Mouse (Mus musculus) right cerebral cortex, postnatal 36 days (tissue): ENCODE measurements around the gene Pmpcb.

ENCODE experiments used
- DNase-seq, 2 experiments: peaks; one replicate each; pipeline ENCODE4 v3.0.0; 2022; ENCODE audit warnings: low spot score in 2 of 2, mixed read lengths in 1 of 2

Gene Pmpcb

GRCm38 (mm10) chr5:21792166-21792565, 55.2 kb downstream of the Pmpcb start:
- DNase-seq, result no peak

GRCm38 (mm10) chr5:21802907-21803306, 66.0 kb downstream of the Pmpcb start:
- DNase-seq, result no peak

DNA sequence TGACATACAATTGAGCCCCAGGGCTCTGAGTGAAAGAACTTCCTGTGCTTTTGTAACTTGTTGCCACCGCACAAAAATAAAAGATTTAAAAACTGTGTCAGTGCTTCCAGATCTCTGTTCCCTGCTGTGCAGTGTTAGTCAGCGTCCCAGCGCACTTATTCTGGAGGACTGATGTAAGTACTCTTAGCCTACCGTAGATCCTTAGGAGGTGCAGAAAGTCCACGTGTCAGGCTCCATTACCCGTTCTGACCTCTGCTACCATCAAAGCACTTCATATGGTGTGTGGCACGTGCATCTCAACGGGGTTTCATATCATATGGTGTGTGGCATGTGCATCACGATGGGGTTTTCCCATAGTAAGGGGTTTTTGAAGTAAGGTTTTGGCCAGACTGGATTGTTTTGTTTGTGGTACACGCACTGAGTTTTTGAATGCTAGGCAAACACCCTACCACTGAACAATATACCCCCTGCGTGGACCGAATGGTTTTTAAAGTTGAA, 66.8 kb downstream of the Pmpcb start:
- no peak for DNase-seq

DNA sequence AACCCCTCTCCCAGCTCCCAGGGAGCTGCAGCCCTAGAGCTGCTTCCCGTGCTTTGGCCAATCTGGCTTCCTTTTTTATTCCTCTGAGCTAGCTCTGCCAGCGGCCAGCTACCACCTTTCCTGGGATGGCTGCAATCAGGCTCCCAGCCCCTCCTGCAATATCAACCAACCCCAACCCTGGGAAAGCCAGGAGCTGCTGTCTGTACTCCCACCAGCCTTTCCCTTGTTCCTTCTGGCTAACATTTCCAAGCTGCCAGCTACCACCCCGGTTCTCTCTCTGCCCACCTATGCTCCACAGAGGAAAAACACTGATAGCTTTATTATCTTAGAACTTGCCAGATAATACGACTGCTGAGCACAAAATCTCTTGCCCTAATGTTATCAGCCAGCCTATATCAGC, 67.9 kb downstream of the Pmpcb start:
- no peak for DNase-seq
